Mouse (Mus musculus): Measurements from ENCODE around the gene Gm20716. TPM values are rescaled to one million over a fixed set of nuclear protein-coding genes. Genes with fewer than 3 reads are reported as not detected.

The Gm20716 gene
- total and polyA plus RNA-seq, 3 experiments: 24.4 to 29.4 TPM; not detected in 1

DNA sequence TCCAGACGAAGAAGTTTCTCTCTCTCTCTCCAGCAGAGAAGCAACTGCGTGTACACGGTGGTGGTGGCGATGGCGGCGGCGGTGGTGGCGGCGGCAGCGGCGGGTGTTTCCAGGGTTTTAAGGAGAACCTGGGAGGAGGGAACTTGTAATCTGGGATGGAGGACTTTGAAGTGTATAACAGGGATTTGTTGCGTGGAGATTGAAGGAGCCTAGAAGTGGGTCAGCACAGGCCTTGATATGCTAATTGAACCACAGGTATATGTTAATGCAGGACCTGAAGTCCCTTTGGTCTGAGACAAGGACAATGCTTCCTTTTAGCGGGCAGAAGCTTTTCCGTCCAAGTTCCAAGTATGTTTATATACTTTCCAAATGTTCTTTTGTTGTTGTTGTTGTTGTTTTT is 73.8 kb downstream of the Gm20716 start:
- Histone ChIP-seq H3K4me1 (ENCODE audit: control insufficient read depth in 1 of 2, insufficient read depth in 2 of 2, low read length in 2 of 2) (peaks cover 0 to 7% of the 10 kb centered on the region in 2 experiments; a peak in 3 of 4 replicates), H3K9me3 (replicated peaks; ENCODE audit: insufficient read depth, low read length) (no peaks in the 10 kb centered on the region), H3K79me2 (ENCODE audit: control insufficient read depth, insufficient read depth, low read length, poor library complexity) (no peaks in the 10 kb centered on the region), H3K4me3 (ENCODE audit: control insufficient read depth in 1 of 2, insufficient read depth in 1 of 2, low read depth in 2 of 2, low read length in 2 of 2) (no peak overlapping the region), H3K27ac (ENCODE audit: control insufficient read depth, low read depth, low read length) (no peak overlapping the region), H3K36me3 (ENCODE audit: control insufficient read depth in 1 of 2, insufficient read depth in 2 of 2, low read length in 2 of 2) (peaks cover 0 to 4% of the 10 kb centered on the region in 2 experiments; a peak in 1 of 4 replicates), H3K9ac (ENCODE audit: control insufficient read depth, low read depth, low read length, poor library complexity, severe bottlenecking) (no peak overlapping the region), H3K27me3 (ENCODE audit: control insufficient read depth in 1 of 2, insufficient read depth in 2 of 2, low read length in 2 of 2) (no peaks in the 10 kb centered on the region)
- no peak for DNase-seq (ENCODE audit: low read depth, low spot score)
- TF ChIP-seq ETS1 (IDR thresholded peaks at IDR 0.05; ENCODE audit: low read depth, low read length): no peak
- TF ChIP-seq TAL1 (IDR thresholded peaks at IDR 0.05; ENCODE audit: low read length): no peak
- TF ChIP-seq USF1 (IDR thresholded peaks at IDR 0.05; ENCODE audit: low read depth, low read length): no peak
- no peak for TF ChIP-seq ZC3H11A (IDR thresholded peaks at IDR 0.05; ENCODE audit: low read depth, low read length)
- no peak for TF ChIP-seq MAX (IDR thresholded peaks at IDR 0.05; ENCODE audit: low read length)
- no peak for TF ChIP-seq ZKSCAN1 (IDR thresholded peaks at IDR 0.05; ENCODE audit: low read depth, low read length)
- no peak for TF ChIP-seq E2F4 (IDR thresholded peaks at IDR 0.05; ENCODE audit: borderline replicate concordance, low read depth, low read length)
- TF ChIP-seq KAT2A (conservative IDR thresholded peaks at IDR 0.05; ENCODE audit: low read depth, low read length): no peak
- no peak for TF ChIP-seq HCFC1 (IDR thresholded peaks at IDR 0.05; ENCODE audit: low read depth, low read length)
- TF ChIP-seq MAFK (IDR thresholded peaks at IDR 0.05; ENCODE audit: borderline replicate concordance, low read depth, low read length): no peak
- TF ChIP-seq POLR2AphosphoS5 (IDR thresholded peaks at IDR 0.05; ENCODE audit: borderline replicate concordance, low read depth, low read length): no peak
- no peak for TF ChIP-seq GATA1 (IDR thresholded peaks at IDR 0.05; ENCODE audit: low read depth, low read length)
- no peak for TF ChIP-seq RAD21 (IDR thresholded peaks at IDR 0.05; ENCODE audit: low read depth, low read length)

DNA sequence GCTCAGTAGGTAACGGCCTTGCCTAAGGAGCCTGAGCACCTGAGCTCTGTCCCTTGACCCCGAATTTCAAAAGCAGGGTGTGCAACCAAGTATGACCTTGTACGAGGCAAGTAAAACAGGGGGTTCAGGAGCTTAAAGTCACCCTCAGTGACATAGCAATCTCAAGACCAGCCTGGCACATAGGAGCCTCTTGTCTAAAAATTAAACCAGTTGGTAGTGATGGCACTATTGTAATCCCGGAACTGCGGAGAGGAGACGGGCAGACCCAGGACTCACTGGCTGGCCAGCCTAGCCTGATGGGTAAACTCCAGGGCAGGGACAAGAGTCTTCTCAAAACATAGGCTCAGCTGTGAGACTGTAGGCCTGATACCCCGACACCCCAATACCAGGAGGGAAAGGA is 74.5 kb downstream of the Gm20716 start:
- Histone ChIP-seq H3K27me3 (ENCODE audit: control insufficient read depth in 1 of 2, insufficient read depth in 2 of 2, low read length in 2 of 2) (no peaks in the 10 kb centered on the region), H3K36me3 (ENCODE audit: control insufficient read depth in 1 of 2, insufficient read depth in 2 of 2, low read length in 2 of 2) (peaks cover 0 to 4% of the 10 kb centered on the region in 2 experiments; a peak in 1 of 4 replicates), H3K4me1 (ENCODE audit: control insufficient read depth in 1 of 2, insufficient read depth in 2 of 2, low read length in 2 of 2) (peaks cover 0 to 7% of the 10 kb centered on the region in 2 experiments; a peak in 3 of 4 replicates), H3K4me3 (ENCODE audit: control insufficient read depth in 1 of 2, insufficient read depth in 1 of 2, low read depth in 2 of 2, low read length in 2 of 2) (no peak overlapping the region), H3K27ac (ENCODE audit: control insufficient read depth, low read depth, low read length) (no peak overlapping the region), H3K79me2 (ENCODE audit: control insufficient read depth, insufficient read depth, low read length, poor library complexity) (no peaks in the 10 kb centered on the region), H3K9me3 (replicated peaks; ENCODE audit: insufficient read depth, low read length) (no peaks in the 10 kb centered on the region), H3K9ac (ENCODE audit: control insufficient read depth, low read depth, low read length, poor library complexity, severe bottlenecking) (no peak overlapping the region)
- no peak for DNase-seq (ENCODE audit: low read depth, low spot score)
- no peak for TF ChIP-seq EP300 (IDR thresholded peaks at IDR 0.05; ENCODE audit: low read depth in 1 of 2, low read length in 2 of 2)
- TF ChIP-seq USF2 (IDR thresholded peaks at IDR 0.05; ENCODE audit: borderline replicate concordance in 1 of 2, insufficient read depth in 1 of 2, low read depth in 1 of 2, low read length in 2 of 2): no peak
- TF ChIP-seq MAFK (IDR thresholded peaks at IDR 0.05; ENCODE audit: borderline replicate concordance, low read depth, low read length): no peak
- TF ChIP-seq JUND (IDR thresholded peaks at IDR 0.05; ENCODE audit: low read depth, low read length): no peak
- no peak for TF ChIP-seq MAZ (IDR thresholded peaks at IDR 0.05; ENCODE audit: low read depth, low read length)
- no peak for TF ChIP-seq TCF12 (IDR thresholded peaks at IDR 0.05; ENCODE audit: low read depth, low read length)
- no peak for TF ChIP-seq ZNF384 (IDR thresholded peaks at IDR 0.05; ENCODE audit: low read depth, low read length)
- TF ChIP-seq GATA1 (IDR thresholded peaks at IDR 0.05; ENCODE audit: low read depth, low read length): no peak
- no peak for TF ChIP-seq CHD1 (IDR thresholded peaks at IDR 0.05; ENCODE audit: low read depth, low read length)
- no peak for TF ChIP-seq UBTF (IDR thresholded peaks at IDR 0.05; ENCODE audit: borderline replicate concordance, insufficient read depth, low read depth, low read length)

Data from MEL (cell line).